ENCODE assay signal across 10 mouse cellular contexts in genomic region chr7:64042978-64043377, GRCm38 (mm10).
DNase-seq lines count a peak whose midpoint lies in the region; ATAC-seq lines count a peak whose summit lies in the region.
"Had no signal": no experiment of that assay in that cellular context is flagged by ENCODE, and none has a peak within 500 bp of the region (broad histone marks: within the 10 kb centered on the region; RNA-seq: fewer than 3 reads in every experiment).

No protein-coding gene starts in this region.

- no peak overlapping the region for H3K27ac ChIP-seq in embryonic facial prominence, embryonic 10.5 days (replicated peaks)

- peak; percentile 46 to 58 for DNase-seq in spleen, adult 18-20 months
- DNase-seq in spleen, postnatal 14 days (ENCODE audit: low spot score in 2 of 2), result no peak
- peak; percentile 24 for DNase-seq in embryonic facial prominence, embryonic 10.5 days (ENCODE audit: low spot score)
- no peak for DNase-seq in frontal cortex, adult 2 months (ENCODE audit: extremely low spot score in 1 of 2, low spot score in 1 of 2)
- DNase-seq in MN1 (ENCODE audit: low spot score), result no peak
- no peak for DNase-seq in urinary bladder, postnatal 10 days (ENCODE audit: low spot score)
- DNase-seq: kidney, adult 11 months; lung, embryonic 14.5 days had no signal

- peaks cover 16% of the 10 kb centered on the region for H3K4me1 ChIP-seq in embryonic facial prominence, embryonic 10.5 days

- no peak overlapping the region for H3K4me3 ChIP-seq in embryonic facial prominence, embryonic 10.5 days
- H3K4me3 ChIP-seq: heart, embryonic 12.5 days had no signal

- peak; percentile 14 for ATAC-seq in megakaryocyte progenitor cell, adult 5-6 weeks (replicated peaks; ENCODE audit: poor library complexity)

- 66% methylated on average over 2 of the region's 2 CpGs for WGBS in embryonic facial prominence, embryonic 10.5 days

- peaks cover 8% of the 10 kb centered on the region; the same call in 1 of the 2 replicates for H3K9me3 ChIP-seq in embryonic facial prominence, embryonic 10.5 days

- no peaks in the 10 kb centered on the region for H3K36me3 ChIP-seq in embryonic facial prominence, embryonic 10.5 days (replicated peaks)
- H3K36me3 ChIP-seq: heart, embryonic 12.5 days had no signal

- no peaks in the 10 kb centered on the region for H3K27me3 ChIP-seq in embryonic facial prominence, embryonic 10.5 days (replicated peaks; ENCODE audit: low read depth, poor library complexity, severe bottlenecking)
- H3K27me3 ChIP-seq: heart, embryonic 12.5 days had no signal

Comparison
In these comparisons a context has a peak if more than half of its experiments do, and no peak if none do; other contexts are left out.
1. DNase-seq: peak in spleen, adult 18-20 months (2 of 2) and embryonic facial prominence, embryonic 10.5 days (single experiment); none in spleen, postnatal 14 days (0 of 2), frontal cortex, adult 2 months (0 of 2), MN1 (single experiment) and urinary bladder, postnatal 10 days (single experiment).